Mouse (Mus musculus) myocyte (in vitro differentiated cells): ENCODE measurements at regions not wholly inside any gene's neighbourhood (a gene's known extent, or its start where the extent isn't known, plus 50 kb on each side); places are given as distances from the start of the nearest gene placed in this dataset.

ENCODE experiments used
- H3K27me3 ChIP-seq: one replicate; pipeline ENCODE4 v1.6.1; 2011; ENCODE audit not compliant: control insufficient read depth, insufficient read depth, insufficient read length
- H3K36me3 ChIP-seq: one replicate; pipeline ENCODE4 v1.6.1; 2011; ENCODE audit not compliant: control insufficient read depth, insufficient read depth
- H3K4me2 ChIP-seq: one replicate; pipeline ENCODE4 v1.6.1; 2011; ENCODE audit warnings: low read depth, control low read depth
- H3K4me3 ChIP-seq: one replicate; pipeline ENCODE4 v1.5.1; 2011; ENCODE audit warnings: mild to moderate bottlenecking, control low read depth, moderate library complexity
- H3K79me2 ChIP-seq: one replicate; pipeline ENCODE4 v1.6.1; 2011; ENCODE audit not compliant: control insufficient read depth, insufficient read depth
- H3ac ChIP-seq: one replicate; pipeline ENCODE4 v1.6.1; 2011; ENCODE audit not compliant: control insufficient read depth, insufficient read length
- CEBPB ChIP-seq: IDR thresholded peaks from 2 replicates; pipeline ENCODE4 v1.6.1; 2011; ENCODE audit warnings: mild to moderate bottlenecking, moderate library complexity; ENCODE audit not compliant: poor library complexity, insufficient read depth, severe bottlenecking
- E2F4 ChIP-seq: IDR thresholded peaks from one replicate; pipeline ENCODE4 v1.6.1; 2011; ENCODE audit warnings: mild to moderate bottlenecking, control low read depth, moderate library complexity; ENCODE audit not compliant: insufficient read depth
- MAX ChIP-seq: IDR thresholded peaks from one replicate; pipeline ENCODE4 v1.6.1; 2011; ENCODE audit warnings: low read depth, mild to moderate bottlenecking, control low read depth
- MYOD1 ChIP-seq, 3 experiments: IDR thresholded peaks; one replicate each; pipeline ENCODE4 v1.6.1; 2011; ENCODE audit warnings: control low read depth in 2 of 3, low read depth in 2 of 3, mild to moderate bottlenecking in 2 of 3, moderate library complexity in 1 of 3; ENCODE audit not compliant: insufficient read length in 2 of 3, control insufficient read depth in 1 of 3
- MYOG ChIP-seq, 3 experiments: IDR thresholded peaks; one replicate each; pipeline ENCODE4 v1.6.1; 2011; ENCODE audit warnings: control low read depth in 2 of 3, low read depth in 2 of 3, mild to moderate bottlenecking in 2 of 3; ENCODE audit not compliant: insufficient read length in 2 of 3, control insufficient read depth in 1 of 3, insufficient read depth in 1 of 3
- POLR2A ChIP-seq: IDR thresholded peaks from one replicate; pipeline ENCODE4 v1.6.1; 2011; ENCODE audit warnings: low read depth, mild to moderate bottlenecking, control low read depth, moderate library complexity; ENCODE audit not compliant: insufficient read length
- POLR2AphosphoS2 ChIP-seq: IDR thresholded peaks from one replicate; pipeline ENCODE4 v1.6.1; 2011; ENCODE audit warnings: low read depth, control low read depth; ENCODE audit not compliant: insufficient read length
- REST ChIP-seq: IDR thresholded peaks from one replicate; pipeline ENCODE4 v1.6.1; 2011; ENCODE audit warnings: mild to moderate bottlenecking, control low read depth, moderate library complexity; ENCODE audit not compliant: insufficient read depth, insufficient read length
- SRF ChIP-seq: IDR thresholded peaks from one replicate; pipeline ENCODE4 v1.6.1; 2011; ENCODE audit warnings: low read depth; ENCODE audit not compliant: control insufficient read depth, insufficient read length
- TCF12 ChIP-seq: IDR thresholded peaks from one replicate; pipeline ENCODE4 v1.6.1; 2011; ENCODE audit warnings: mild to moderate bottlenecking, control low read depth; ENCODE audit not compliant: poor library complexity, insufficient read depth, severe bottlenecking
- TCF3 ChIP-seq: IDR thresholded peaks from one replicate; pipeline ENCODE4 v1.6.1; 2011; ENCODE audit warnings: low read depth, control low read depth; ENCODE audit not compliant: insufficient read length
- USF1 ChIP-seq: IDR thresholded peaks from one replicate; pipeline ENCODE4 v1.6.1; 2011; ENCODE audit warnings: low read depth, mild to moderate bottlenecking, control low read depth, moderate library complexity

DNA sequence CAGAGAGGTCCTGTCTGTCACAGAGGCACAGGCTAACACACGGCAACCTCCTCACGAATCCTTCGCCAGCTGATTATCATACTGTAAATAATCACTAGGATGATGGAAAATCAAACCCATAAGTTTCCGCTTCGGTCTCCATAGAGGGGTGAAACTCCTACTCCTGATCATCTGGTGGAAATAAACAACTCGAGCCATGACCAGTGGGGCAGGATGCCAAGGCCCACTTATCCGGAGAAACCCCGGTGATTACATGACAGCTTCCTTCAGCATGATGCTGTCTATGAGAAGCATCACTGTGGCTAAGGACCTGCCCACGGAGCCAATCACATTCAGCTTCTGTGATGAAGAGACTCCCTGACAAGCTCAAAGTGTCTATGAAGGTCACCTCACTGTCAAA is 84.7 kb upstream of the Nfe2l3 start:
- TF ChIP-seq MYOD1 (IDR thresholded peaks at IDR 0.05; ENCODE audit: control insufficient read depth in 1 of 3, insufficient read length in 2 of 3, low read depth in 2 of 3) (no peak), MYOG (IDR thresholded peaks at IDR 0.05; ENCODE audit: control insufficient read depth in 1 of 3, insufficient read depth in 1 of 3, insufficient read length in 2 of 3, low read depth in 2 of 3) (no peak), REST (no peak), CEBPB (no peak), TCF12 (no peak)
- H3K27me3 ChIP-seq: no peaks in the 10 kb centered on the region
- H3ac ChIP-seq: no peak overlapping the region
- no peaks in the 10 kb centered on the region for H3K79me2 ChIP-seq
- H3K4me2 ChIP-seq: no peak overlapping the region
- H3K4me3 ChIP-seq: no peak overlapping the region
- H3K36me3 ChIP-seq: no peaks in the 10 kb centered on the region

DNA sequence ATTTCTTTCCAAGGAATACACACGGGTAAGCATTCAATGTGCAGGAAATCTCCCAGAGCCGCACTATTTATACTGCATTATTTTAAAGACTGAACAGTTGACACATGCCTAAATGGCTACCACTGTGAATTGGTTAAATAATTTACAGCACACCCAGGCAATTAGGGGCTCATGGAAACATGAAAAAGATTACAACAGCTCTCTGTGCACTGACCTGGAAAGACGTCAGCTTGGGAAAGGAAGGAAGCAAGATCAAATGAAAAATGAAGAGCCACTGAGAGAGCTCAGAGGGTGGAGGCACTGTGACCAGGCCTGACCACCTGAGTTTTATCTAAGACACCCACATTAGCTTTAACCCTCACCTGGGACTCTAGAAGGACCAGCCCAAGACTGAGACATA is 82.7 kb upstream of the Nfe2l3 start:
- H3K4me2 ChIP-seq: no peak overlapping the region
- TF ChIP-seq POLR2AphosphoS2 (no peak), TCF12 (no peak), MAX (no peak), USF1 (no peak), POLR2A (no peak), TCF3 (no peak), E2F4 (no peak), CEBPB (no peak), REST (no peak), MYOD1 (IDR thresholded peaks at IDR 0.05; ENCODE audit: control insufficient read depth in 1 of 3, insufficient read length in 2 of 3, low read depth in 2 of 3) (no peak), SRF (no peak), MYOG (IDR thresholded peaks at IDR 0.05; ENCODE audit: control insufficient read depth in 1 of 3, insufficient read depth in 1 of 3, insufficient read length in 2 of 3, low read depth in 2 of 3) (no peak)
- H3K79me2 ChIP-seq: no peaks in the 10 kb centered on the region
- H3K36me3 ChIP-seq: no peaks in the 10 kb centered on the region
- no peak overlapping the region for H3K4me3 ChIP-seq
- no peaks in the 10 kb centered on the region for H3K27me3 ChIP-seq
- H3ac ChIP-seq: no peak overlapping the region

GRCm38 (mm10) chr6:51355041-51355440 is 77.4 kb upstream of the Nfe2l3 start:
- Histone ChIP-seq H3K79me2 (no peaks in the 10 kb centered on the region), H3K4me3 (no peak overlapping the region), H3K27me3 (no peaks in the 10 kb centered on the region), H3K4me2 (no peak overlapping the region), H3ac (no peak overlapping the region), H3K36me3 (no peaks in the 10 kb centered on the region)
- TF ChIP-seq POLR2AphosphoS2 (no peak), REST (no peak)

DNA sequence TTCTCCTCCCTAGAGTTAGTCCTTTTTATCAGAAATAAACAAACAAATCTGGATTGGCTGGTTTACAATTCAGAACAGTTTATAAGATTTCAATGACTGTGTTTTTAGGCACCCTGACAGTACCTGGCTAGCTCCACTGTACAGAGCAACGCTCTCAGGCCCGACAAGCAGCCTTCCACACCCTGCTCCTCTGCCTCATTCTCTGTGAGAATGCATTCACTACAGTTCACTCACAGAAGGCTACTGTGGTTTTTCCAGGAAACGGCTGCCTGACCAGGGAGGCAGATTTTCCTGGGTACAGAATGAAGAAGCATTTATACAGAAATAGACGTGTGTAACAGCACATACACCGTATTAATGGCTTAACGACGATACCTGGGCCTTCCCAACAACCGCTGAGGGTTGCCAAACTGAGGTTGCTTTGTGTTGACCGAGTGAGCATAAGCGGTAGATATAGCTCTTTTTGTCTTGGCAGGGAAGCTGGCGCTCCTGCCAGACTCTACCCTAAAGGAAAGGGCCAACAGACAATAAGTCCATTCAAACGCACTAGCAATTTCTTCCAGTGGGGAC is 70.8 kb upstream of the Nfe2l3 start:
- Histone ChIP-seq H3K4me2 (no peak overlapping the region), H3ac (no peak overlapping the region), H3K79me2 (no peaks in the 10 kb centered on the region), H3K4me3 (no peak overlapping the region), H3K36me3 (no peaks in the 10 kb centered on the region), H3K27me3 (no peaks in the 10 kb centered on the region)
- TF ChIP-seq SRF: no peak
- TF ChIP-seq REST: no peak
- TF ChIP-seq USF1: no peak
- no peak for TF ChIP-seq MAX
- no peak for TF ChIP-seq TCF3
- no peak for TF ChIP-seq POLR2A
- no peak for TF ChIP-seq MYOD1 (IDR thresholded peaks at IDR 0.05; ENCODE audit: control insufficient read depth in 1 of 3, insufficient read length in 2 of 3, low read depth in 2 of 3)
- TF ChIP-seq E2F4: no peak
- no peak for TF ChIP-seq TCF12
- no peak for TF ChIP-seq CEBPB

GRCm38 (mm10) chr6:51362475-51363226 is 69.8 kb upstream of the Nfe2l3 start:
- Histone ChIP-seq H3K36me3 (no peaks in the 10 kb centered on the region), H3ac (no peak overlapping the region), H3K79me2 (no peaks in the 10 kb centered on the region), H3K4me3 (no peak overlapping the region), H3K4me2 (peak overlapping the region; percentile 75), H3K27me3 (no peaks in the 10 kb centered on the region)
- TF ChIP-seq CEBPB (no peak), MAX (no peak), E2F4 (no peak), USF1 (no peak)
